Mouse (Mus musculus): ENCODE results near the gene Kif21b. TPM values are rescaled to one million over a fixed set of nuclear protein-coding genes. Genes with fewer than 3 reads are reported as not detected.
A peak's percentile ranks its signal among the peaks of the same experiment; 100 is the strongest.

Gene Kif21b
- polyA plus RNA-seq, 1 experiment from 2014 or later: 1.3 TPM

DNA sequence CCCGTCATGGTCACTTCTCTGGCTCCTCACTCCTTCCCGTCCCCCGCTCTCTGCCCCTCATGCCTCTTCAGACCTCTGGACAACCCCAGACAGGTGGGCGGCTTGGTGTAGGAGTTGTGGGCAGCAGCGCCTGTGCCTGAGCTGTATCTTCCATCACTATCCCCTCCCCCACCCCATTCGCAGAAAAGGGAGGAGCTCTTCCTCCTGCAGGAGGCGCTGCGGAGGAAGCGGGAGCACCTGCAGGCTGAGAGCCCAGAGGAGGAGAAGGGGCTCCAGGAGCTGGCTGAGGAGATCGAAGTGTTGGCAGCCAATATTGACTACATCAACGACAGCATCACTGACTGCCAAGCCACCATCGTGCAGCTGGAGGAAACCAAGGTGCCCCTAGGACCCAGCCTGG is 28.6 kb downstream of the Kif21b start:
- no peaks in the 10 kb centered on the region for H3K27me3 ChIP-seq (ENCODE audit: control insufficient read depth, insufficient read depth, low read depth, low read length)
- no peak overlapping the region for H3K27ac ChIP-seq (ENCODE audit: low read length)
- no peak overlapping the region for H3K4me2 ChIP-seq (ENCODE audit: low read depth, low read length)
- H3K9ac ChIP-seq (ENCODE audit: low read depth, low read length): no peak overlapping the region
- H3K4me1 ChIP-seq (ENCODE audit: control insufficient read depth, low read depth, low read length): no peaks in the 10 kb centered on the region
- no peak; the same call in 1 of the 2 replicates for ATAC-seq (ENCODE audit: low read depth)
- 63% methylated on average over 12 of the region's 12 CpGs for WGBS (ENCODE audit: insufficient replicate concordance)
- H3K36me3 ChIP-seq (ENCODE audit: control insufficient read depth, insufficient read depth): no peaks in the 10 kb centered on the region
- no peak overlapping the region for H3K4me3 ChIP-seq (ENCODE audit: low read depth, low read length)
- H3K9me3 ChIP-seq (replicated peaks; ENCODE audit: control insufficient read depth, low read length): no peaks in the 10 kb centered on the region

- 79% methylated on average over 12 of the region's 12 CpGs for WGBS (ENCODE audit: insufficient replicate concordance)
- H3K36me3 ChIP-seq (ENCODE audit: control insufficient read depth, insufficient read depth): no peaks in the 10 kb centered on the region
- ATAC-seq (ENCODE audit: low read depth): no peak
- no peak overlapping the region for H3K27ac ChIP-seq (ENCODE audit: low read length)
- no peak overlapping the region for H3K9ac ChIP-seq (ENCODE audit: low read depth, low read length)
- H3K4me3 ChIP-seq (ENCODE audit: low read depth, low read length): no peak overlapping the region
- no peak overlapping the region for H3K4me2 ChIP-seq (ENCODE audit: low read depth, low read length)
- no peaks in the 10 kb centered on the region for H3K27me3 ChIP-seq (ENCODE audit: control insufficient read depth, insufficient read depth, low read depth, low read length)
- H3K9me3 ChIP-seq (replicated peaks; ENCODE audit: control insufficient read depth, low read length): no peaks in the 10 kb centered on the region
- no peaks in the 10 kb centered on the region for H3K4me1 ChIP-seq (ENCODE audit: control insufficient read depth, low read depth, low read length)
Observed at GRCm38 (mm10) chr1:136160297-136160696, 29.1 kb downstream of the Kif21b start.

DNA sequence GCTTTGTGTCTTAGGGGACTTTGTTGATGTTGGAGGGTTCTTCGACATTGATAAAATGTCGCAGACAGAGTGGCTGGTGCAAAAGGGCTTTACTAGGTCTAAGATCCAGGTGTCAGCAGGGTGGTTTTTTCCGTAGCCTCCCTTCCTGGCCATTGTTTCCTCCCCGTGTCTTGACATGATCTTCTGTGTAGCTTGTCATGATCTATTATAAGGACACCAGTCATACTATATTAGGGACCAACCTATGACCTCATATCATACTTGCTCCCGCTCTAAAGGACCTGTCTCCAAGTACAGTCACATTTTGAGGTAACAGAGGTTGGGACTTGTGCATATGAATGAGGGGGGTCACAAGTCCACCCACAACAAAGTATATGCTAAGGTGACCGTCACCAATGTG is 29.7 kb downstream of the Kif21b start:
- no peaks in the 10 kb centered on the region for H3K4me1 ChIP-seq (ENCODE audit: control insufficient read depth, low read depth, low read length)
- no peaks in the 10 kb centered on the region for H3K36me3 ChIP-seq (ENCODE audit: control insufficient read depth, insufficient read depth)
- H3K4me2 ChIP-seq (ENCODE audit: low read depth, low read length): no peak overlapping the region
- 66% methylated on average over 6 of the region's 6 CpGs for WGBS (ENCODE audit: insufficient replicate concordance)
- no peak for ATAC-seq (ENCODE audit: low read depth)
- no peaks in the 10 kb centered on the region for H3K27me3 ChIP-seq (ENCODE audit: control insufficient read depth, insufficient read depth, low read depth, low read length)
- H3K9ac ChIP-seq (ENCODE audit: low read depth, low read length): no peak overlapping the region
- no peak overlapping the region for H3K4me3 ChIP-seq (ENCODE audit: low read depth, low read length)
- no peak overlapping the region for H3K27ac ChIP-seq (ENCODE audit: low read length)
- no peaks in the 10 kb centered on the region for H3K9me3 ChIP-seq (replicated peaks; ENCODE audit: control insufficient read depth, low read length)

GRCm38 (mm10) chr1:136161333-136161921 is 30.2 kb downstream of the Kif21b start:
- no peak overlapping the region for H3K27ac ChIP-seq (ENCODE audit: low read length)
- no peaks in the 10 kb centered on the region for H3K27me3 ChIP-seq (ENCODE audit: control insufficient read depth, insufficient read depth, low read depth, low read length)
- H3K4me2 ChIP-seq (ENCODE audit: low read depth, low read length): no peak overlapping the region
- WGBS (ENCODE audit: insufficient replicate concordance): 74% methylated on average over 7 of the region's 7 CpGs
- no peak for ATAC-seq (ENCODE audit: low read depth)
- no peak overlapping the region for H3K4me3 ChIP-seq (ENCODE audit: low read depth, low read length)
- H3K36me3 ChIP-seq (ENCODE audit: control insufficient read depth, insufficient read depth): no peaks in the 10 kb centered on the region
- H3K9me3 ChIP-seq (replicated peaks; ENCODE audit: control insufficient read depth, low read length): no peaks in the 10 kb centered on the region
- no peaks in the 10 kb centered on the region for H3K4me1 ChIP-seq (ENCODE audit: control insufficient read depth, low read depth, low read length)
- H3K9ac ChIP-seq (ENCODE audit: low read depth, low read length): no peak overlapping the region

DNA sequence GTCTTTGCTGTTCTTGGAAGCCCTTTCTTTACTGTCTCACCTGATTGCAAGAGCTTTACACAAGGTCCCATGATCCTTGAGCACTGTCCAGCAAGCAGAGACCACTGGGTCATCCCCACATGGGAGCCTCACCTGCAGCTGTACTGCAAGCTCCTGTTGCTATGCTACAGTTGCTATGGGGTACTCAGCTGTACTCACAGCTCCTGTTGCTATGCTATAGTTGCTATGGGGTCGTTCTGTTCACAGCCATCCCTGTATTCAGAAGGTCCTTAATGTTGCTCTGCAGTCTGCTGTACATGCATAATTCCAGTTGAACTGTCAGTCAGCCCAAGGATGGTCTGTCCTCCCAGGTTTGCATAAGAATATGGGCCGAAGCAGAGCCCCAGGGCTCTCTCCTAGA is 34.2 kb downstream of the Kif21b start:
- H3K4me2 ChIP-seq (ENCODE audit: low read depth, low read length): no peak overlapping the region
- no peaks in the 10 kb centered on the region for H3K9me3 ChIP-seq (replicated peaks; ENCODE audit: control insufficient read depth, low read length)
- 66% methylated on average over 2 of the region's 2 CpGs for WGBS (ENCODE audit: insufficient replicate concordance)
- no peak for ATAC-seq (ENCODE audit: low read depth)
- H3K4me1 ChIP-seq (ENCODE audit: control insufficient read depth, low read depth, low read length): peaks cover 3% of the 10 kb centered on the region
- H3K27ac ChIP-seq (ENCODE audit: low read length): no peak overlapping the region
- no peaks in the 10 kb centered on the region for H3K27me3 ChIP-seq (ENCODE audit: control insufficient read depth, insufficient read depth, low read depth, low read length)
- no peak overlapping the region for H3K4me3 ChIP-seq (ENCODE audit: low read depth, low read length)
- no peaks in the 10 kb centered on the region for H3K36me3 ChIP-seq (ENCODE audit: control insufficient read depth, insufficient read depth)
- no peak overlapping the region for H3K9ac ChIP-seq (ENCODE audit: low read depth, low read length)

DNA sequence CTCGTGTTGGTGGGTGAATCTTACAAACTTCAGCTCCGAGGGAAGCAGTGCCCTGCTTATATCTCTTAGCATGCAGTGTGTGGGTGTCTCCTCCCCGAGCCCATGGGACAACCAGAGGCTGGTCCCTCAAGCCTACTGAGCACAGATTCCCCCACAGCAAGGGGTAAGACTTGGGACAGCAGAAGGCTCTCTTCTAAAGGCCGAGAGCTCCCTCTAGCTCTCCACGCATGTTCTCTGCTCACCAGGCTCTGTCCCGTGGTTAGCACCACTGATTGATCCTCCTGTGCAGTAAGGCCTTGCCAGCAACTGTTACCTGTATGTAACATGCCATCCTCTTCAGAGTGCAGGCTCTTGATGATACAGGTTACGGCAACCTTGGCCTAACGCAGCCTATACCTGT is 36.5 kb downstream of the Kif21b start:
- no peak overlapping the region for H3K4me3 ChIP-seq (ENCODE audit: low read depth, low read length)
- ATAC-seq (ENCODE audit: low read depth): no peak
- H3K27me3 ChIP-seq (ENCODE audit: control insufficient read depth, insufficient read depth, low read depth, low read length): no peaks in the 10 kb centered on the region
- no peak overlapping the region for H3K27ac ChIP-seq (ENCODE audit: low read length)
- 58% methylated on average over 8 of the region's 8 CpGs for WGBS (ENCODE audit: insufficient replicate concordance)
- H3K9ac ChIP-seq (ENCODE audit: low read depth, low read length): no peak overlapping the region
- H3K36me3 ChIP-seq (ENCODE audit: control insufficient read depth, insufficient read depth): no peaks in the 10 kb centered on the region; the same call in 1 of the 2 replicates
- H3K4me1 ChIP-seq (ENCODE audit: control insufficient read depth, low read depth, low read length): peaks cover 3% of the 10 kb centered on the region
- no peaks in the 10 kb centered on the region for H3K9me3 ChIP-seq (replicated peaks; ENCODE audit: control insufficient read depth, low read length)
- no peak overlapping the region for H3K4me2 ChIP-seq (ENCODE audit: low read depth, low read length)

GRCm38 (mm10) chr1:136170109-136170508 is 38.9 kb downstream of the Kif21b start:
- H3K36me3 ChIP-seq (ENCODE audit: control insufficient read depth, insufficient read depth): no peaks in the 10 kb centered on the region; the same call in 1 of the 2 replicates
- H3K27me3 ChIP-seq (ENCODE audit: control insufficient read depth, insufficient read depth, low read depth, low read length): no peaks in the 10 kb centered on the region
- H3K4me3 ChIP-seq (ENCODE audit: low read depth, low read length): no peak overlapping the region
- H3K27ac ChIP-seq (ENCODE audit: low read length): no peak overlapping the region
- WGBS (ENCODE audit: insufficient replicate concordance): 9% methylated on average over 5 of the region's 5 CpGs
- 0 out of 2 replicates have a peak overlapping the region, but pooled peaks have one; percentile 13 for H3K4me2 ChIP-seq (ENCODE audit: low read depth, low read length)
- ATAC-seq (ENCODE audit: low read depth): peak; percentile 56
- no peak overlapping the region for H3K9ac ChIP-seq (ENCODE audit: low read depth, low read length)
- H3K9me3 ChIP-seq (replicated peaks; ENCODE audit: control insufficient read depth, low read length): no peaks in the 10 kb centered on the region
- H3K4me1 ChIP-seq (ENCODE audit: control insufficient read depth, low read depth, low read length): peaks cover 16% of the 10 kb centered on the region

- no peak for ATAC-seq (ENCODE audit: low read depth)
- WGBS (ENCODE audit: insufficient replicate concordance): 82% methylated on average over 12 of the region's 12 CpGs
- Histone ChIP-seq H3K4me2 (ENCODE audit: low read depth, low read length) (no peak overlapping the region), H3K27me3 (ENCODE audit: control insufficient read depth, insufficient read depth, low read depth, low read length) (no peaks in the 10 kb centered on the region), H3K36me3 (ENCODE audit: control insufficient read depth, insufficient read depth) (no peaks in the 10 kb centered on the region; the same call in 1 of the 2 replicates), H3K4me1 (ENCODE audit: control insufficient read depth, low read depth, low read length) (peaks cover 19% of the 10 kb centered on the region), H3K4me3 (ENCODE audit: low read depth, low read length) (no peak overlapping the region), H3K9me3 (replicated peaks; ENCODE audit: control insufficient read depth, low read length) (no peaks in the 10 kb centered on the region), H3K27ac (ENCODE audit: low read length) (no peak overlapping the region), H3K9ac (ENCODE audit: low read depth, low read length) (no peak overlapping the region)
Observed at GRCm38 (mm10) chr1:136172696-136173095, 41.5 kb downstream of the Kif21b start.

DNA sequence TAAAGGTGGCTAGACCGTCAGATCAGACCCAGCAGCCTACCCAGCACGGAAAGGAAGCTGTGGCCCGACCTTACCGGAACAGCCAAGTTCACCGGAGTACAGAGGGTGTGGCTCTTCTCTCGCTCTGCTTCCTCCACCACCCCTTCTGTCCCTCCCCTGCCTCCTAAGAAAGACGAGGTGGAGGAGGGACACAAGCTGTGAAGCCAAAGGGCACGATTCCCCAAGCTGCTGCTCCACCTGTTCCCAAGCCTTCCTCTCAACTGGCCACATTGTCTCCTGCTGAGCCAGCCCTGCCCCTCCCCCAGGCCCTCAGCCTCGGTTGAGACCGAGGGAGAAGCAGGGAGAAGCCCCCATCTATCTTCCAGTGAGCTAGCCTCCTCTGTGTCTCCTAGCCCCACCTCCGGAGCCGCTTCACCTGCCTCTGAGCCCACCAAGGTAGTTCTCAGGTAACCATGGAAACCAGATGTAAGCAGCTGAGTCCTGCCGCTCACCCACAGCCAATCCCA is 43.0 kb downstream of the Kif21b start:
- H3K4me1 ChIP-seq (ENCODE audit: control insufficient read depth, low read depth, low read length): peaks cover 33% of the 10 kb centered on the region
- H3K36me3 ChIP-seq (ENCODE audit: control insufficient read depth, insufficient read depth): no peaks in the 10 kb centered on the region; the same call in 1 of the 2 replicates
- WGBS (ENCODE audit: insufficient replicate concordance): 17% methylated on average over 13 of the region's 13 CpGs
- H3K9ac ChIP-seq (ENCODE audit: low read depth, low read length): peak overlapping the region; percentile 5; the same call in 1 of the 2 replicates
- peak overlapping the region; percentile 28 for H3K4me3 ChIP-seq (ENCODE audit: low read depth, low read length)
- no peak for ATAC-seq (ENCODE audit: low read depth)
- no peaks in the 10 kb centered on the region for H3K9me3 ChIP-seq (replicated peaks; ENCODE audit: control insufficient read depth, low read length)
- H3K27ac ChIP-seq (ENCODE audit: low read length): no peak overlapping the region
- H3K27me3 ChIP-seq (ENCODE audit: control insufficient read depth, insufficient read depth, low read depth, low read length): no peaks in the 10 kb centered on the region
- peak overlapping the region; percentile 50 for H3K4me2 ChIP-seq (ENCODE audit: low read depth, low read length)

Data from liver, embryonic 16.5 days (tissue).